Mouse (Mus musculus) layer of hippocampus, postnatal 36 days (tissue): ENCODE data around the gene Cln5. TPM values are rescaled to one million over a fixed set of nuclear protein-coding genes. Genes with fewer than 3 reads are reported as not detected.
A peak's percentile ranks its signal among the peaks of the same experiment; 100 is the strongest.

Source experiments
- DNase-seq, 2 experiments: peaks; one replicate each; pipeline ENCODE4 v3.0.0; 2022
- total RNA-seq, 2 experiments: library from RNA; stranded (reverse); gene quantifications; 2 replicates each; pipeline ENCODE4 v1.2.3; 2021

Cln5 gene
- total RNA-seq: 10 to 100 TPM in 1 of 2 experiments, 1 to 10 TPM in 1; 9.6 to 10.6 TPM

DNA sequence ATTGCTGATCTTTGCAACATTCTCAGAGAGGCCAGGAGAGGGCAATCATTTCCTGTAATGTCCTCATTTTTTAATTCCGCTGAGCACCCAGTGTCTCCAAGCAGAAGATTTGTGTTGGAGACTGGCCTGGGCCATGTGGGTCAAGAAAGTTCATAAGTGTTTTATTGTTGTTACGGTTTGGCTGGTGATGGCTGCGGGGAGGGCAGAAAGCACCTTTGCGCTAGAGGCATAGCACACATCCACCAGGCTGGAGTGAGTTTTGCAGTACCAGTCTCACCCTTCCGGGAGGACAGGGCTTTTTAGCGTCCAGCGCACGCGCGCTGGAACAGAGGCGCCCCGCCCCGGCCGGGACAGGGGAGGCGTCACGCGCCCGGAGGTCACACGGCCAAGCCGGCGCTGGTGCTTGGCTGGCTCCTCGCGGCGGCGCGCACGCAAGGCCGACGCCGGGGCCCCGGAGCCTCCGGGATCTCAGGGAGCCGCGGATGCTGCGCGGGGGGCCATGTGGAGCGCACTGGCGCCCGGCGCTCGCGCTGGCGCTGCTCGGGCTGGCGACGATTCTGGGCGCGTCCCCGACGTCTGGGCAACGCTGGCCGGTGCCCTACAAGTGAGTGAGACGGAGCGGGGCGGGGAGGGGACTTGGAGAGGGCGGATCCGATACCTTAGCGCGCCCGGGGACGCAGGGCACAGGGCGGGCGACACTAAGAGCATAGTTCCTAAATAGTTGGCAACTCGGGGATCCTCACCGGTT is at the start of gene Cln5:
TSS of gene Cln5 (plus strand) at position 353 of the 748 bp plus-strand sequence.
- DNase-seq: peak; percentile 89 to 91

DNA sequence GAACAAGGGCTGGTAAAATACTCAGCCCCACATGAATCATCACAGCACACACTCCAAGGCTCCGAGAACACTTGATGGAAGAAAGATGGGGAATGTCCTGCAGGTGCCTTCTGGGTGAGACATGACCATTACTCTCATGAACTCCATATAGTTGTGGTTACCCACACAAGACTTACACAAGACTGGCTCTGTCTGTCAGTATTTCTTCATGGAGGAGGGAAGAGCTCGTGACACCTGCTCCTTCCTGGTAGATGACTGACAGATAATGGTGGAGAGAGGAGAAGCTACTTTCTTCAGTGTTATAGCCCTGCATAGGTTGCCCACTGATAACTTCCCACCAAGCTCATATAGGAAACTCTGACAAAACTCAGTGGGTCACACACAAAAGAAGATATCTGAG is 40.8 kb upstream of the Cln5 start:
- DNase-seq: no peak

DNA sequence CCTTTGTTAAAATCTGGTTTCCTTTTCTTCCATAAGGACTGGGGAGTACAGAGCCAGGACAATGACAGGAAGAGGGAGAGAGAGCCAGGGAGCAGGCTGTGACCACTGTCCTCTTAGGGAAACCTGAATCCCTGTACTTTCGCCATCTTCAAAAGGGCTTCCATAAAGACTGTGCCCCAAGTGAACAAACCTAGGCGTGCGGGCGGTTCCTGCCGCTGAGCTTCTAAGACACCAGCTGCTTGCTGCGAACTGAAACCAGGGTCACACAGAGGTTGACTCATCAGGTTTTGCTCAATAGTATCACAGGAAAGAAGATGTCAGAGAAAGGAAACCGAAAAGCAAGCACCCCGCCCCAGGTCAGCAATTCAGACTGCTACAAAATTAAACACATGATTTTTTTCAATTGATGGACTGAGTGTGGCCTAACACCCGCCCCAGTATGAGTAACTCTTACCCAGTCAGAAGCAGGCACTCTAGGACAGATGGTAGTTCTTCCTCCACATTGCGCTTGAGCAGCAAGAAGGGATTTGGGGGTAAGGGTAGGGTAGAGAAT is 36.7 kb upstream of the Cln5 start:
- DNase-seq: no peak

DNA sequence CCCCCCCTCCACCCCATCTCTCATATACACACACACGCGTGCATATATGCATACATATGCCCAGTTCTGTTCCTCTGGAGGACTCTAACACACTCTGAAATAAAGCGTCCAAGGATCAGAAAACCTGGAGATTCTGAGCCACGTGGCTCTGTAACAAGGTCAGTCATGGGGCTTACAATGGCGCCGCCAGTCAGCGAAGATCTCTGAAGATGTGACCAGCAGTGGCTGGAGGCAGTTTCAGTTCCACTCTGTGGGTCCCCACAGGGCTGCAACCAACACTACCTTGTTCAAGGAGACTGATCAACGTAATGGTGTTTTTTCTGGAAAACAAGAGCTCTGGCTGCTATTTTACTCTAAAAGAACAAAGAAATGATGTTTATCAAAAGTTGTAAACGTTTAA is 35.9 kb upstream of the Cln5 start:
- no peak for DNase-seq

DNA sequence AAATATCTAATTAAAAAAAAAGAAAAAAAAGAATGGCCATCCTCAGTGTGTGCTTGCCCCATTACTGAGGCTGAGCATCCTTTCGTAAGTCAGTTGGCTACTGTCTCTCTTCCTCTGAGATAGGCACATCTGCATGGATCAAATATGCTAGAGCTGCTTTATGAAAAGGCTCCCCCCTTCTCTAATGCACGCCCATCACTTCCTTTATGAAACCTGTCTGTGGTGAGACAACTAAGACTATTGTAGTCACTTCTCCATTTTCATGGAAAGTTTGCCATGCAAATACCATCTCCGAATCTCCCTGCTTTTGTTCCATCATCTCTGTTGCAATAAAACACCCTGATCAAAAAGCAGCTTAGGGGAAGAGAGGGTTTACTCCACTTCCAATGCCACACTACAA is 33.0 kb upstream of the Cln5 start:
- no peak for DNase-seq

DNA sequence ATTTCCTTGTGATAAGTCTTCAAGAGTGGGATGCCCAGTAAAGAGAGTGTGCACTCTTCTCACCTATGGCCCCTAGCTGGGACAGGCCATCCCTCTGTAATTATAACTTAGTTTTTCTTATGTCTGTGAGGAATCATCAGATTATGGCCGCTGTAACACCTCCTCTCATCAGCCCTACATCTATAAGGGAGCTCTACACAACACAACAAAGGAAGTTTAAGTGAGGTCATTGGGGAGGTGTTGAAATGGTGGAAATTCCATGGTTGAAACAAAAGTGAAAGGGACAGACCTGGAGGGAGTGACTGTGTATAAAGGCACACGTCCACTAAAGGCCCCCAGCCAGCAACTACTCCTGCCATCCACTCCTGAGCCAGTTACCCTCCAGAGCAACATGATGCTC is 23.3 kb upstream of the Cln5 start, which contains the start of gene Acod1:
TSS of gene Acod1 (plus strand) at position 301 of the 400 bp plus-strand sequence.
- no peak for DNase-seq

DNA sequence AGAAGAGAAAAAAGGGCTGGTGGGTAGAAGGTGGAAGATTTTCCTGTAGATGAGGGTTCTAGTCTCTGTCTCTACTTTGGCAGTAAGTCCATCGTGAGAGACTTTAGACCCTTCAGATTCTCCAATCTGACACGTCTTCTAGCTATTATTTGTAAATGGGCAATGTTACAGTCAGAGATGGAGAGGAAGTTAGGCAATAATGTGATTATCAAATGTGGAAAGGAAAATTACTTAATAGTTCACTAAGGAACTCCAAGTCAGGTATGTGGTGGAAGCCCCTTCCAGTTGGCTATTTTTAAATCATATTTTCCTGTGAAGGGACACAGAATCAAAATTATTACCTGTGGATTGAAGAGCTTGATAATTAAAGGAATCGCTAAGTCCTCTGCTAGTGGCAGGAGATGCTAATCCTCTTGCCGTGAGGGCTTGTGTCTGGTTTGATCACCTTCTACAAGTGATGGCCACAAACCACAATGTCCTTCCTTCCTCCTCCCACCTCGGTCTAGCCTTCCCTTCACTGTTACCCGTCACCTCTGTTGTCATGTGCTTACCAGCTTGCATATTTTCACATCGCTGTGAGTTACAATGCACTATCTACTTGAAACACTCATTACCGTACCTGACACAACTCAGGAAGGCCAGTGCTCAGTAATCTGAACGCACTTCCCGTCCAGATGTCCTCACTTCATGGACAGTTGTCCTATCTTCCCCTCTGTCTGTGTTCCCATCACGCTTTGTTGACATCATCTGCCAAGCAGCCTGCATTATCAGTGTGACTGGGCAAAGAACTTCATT is 21.5 kb upstream of the Cln5 start:
- no peak for DNase-seq

DNA sequence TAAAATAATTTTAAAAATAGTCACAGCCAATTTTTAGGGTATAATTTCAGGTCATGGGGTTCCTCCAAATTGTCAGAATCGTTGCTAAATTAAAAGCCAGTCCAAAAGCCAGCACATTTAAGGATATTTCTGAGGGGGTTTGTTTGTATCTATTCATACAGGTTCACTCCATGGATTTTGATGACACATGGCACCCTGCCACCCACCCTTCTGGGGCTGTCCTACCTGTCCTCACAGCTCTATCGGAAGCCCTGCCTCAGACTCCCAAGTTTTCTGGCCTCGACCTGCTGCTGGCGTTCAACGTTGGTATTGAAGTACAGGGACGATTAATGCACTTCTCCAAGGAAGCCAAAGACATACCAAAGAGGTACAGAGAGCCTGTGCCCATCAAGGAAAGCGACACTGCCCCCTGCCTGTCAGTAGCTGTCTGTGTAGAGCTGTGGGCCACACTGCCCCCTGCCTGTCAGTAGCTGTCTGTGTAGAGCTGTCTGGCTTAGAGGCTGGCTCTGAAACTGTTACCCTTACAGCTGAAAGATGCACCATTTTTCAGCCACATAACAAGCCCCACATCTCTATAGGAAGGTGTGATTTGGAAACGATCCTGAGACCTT is 18.8 kb upstream of the Cln5 start:
- peak; percentile 57 to 64 for DNase-seq

DNA sequence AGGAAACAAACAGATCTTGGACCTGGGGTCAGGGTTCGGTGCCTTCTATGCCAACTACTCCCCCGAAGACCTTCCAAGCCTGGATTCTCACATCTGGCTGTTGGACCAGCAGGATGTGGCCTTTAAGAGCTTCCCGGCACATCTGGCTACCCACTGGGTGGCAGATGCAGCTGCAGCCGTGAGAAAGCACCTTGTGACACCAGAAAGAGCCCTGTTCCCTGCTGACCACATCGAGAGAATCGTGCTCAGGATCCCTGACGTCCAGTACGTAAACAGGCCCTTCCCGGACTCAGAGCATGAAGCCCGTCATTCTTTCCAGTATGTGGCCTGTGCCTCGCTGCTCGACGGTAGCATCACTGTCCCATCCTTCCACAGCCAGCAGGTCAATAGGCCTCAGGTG is 15.3 kb upstream of the Cln5 start:
- no peak for DNase-seq

DNA sequence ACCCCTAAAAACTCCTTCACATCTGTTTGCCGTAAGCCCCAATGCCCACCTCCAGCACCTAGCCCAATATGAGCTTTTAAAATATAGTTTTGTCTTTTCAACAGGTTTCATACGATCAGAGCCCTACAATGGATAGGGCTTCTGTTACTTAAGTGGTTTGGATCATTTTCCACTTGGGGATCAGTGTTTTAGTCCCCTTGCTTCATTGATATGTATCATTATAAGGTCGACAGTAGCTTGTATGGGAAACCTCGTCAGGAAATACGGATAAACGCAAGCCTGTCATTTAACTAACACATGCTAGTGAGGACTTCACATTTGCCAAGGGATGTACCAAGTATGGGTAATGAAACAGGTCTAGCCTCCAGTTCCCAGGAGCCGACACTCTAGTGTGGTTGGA is 13.4 kb upstream of the Cln5 start:
- no peak for DNase-seq

DNA sequence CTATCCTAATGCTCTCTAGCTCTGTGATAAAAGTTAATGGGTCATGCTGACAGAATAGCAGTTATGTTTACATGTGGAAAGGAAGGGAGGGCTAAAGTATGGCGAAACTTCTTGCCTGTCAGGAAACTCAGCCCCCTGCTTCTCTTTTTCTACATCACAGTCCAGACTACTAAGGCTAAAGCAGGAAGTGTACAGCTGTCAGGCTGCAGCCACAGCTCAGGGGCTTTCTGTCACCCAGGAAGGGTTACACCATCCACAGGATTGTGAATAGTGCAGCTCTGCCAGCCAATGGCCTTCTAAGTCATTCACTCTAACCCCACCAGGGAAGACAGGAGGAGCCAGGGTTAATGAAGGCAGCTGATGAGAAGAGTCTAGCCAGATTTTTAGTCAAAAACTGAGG is 11.0 kb upstream of the Cln5 start:
- DNase-seq: no peak

DNA sequence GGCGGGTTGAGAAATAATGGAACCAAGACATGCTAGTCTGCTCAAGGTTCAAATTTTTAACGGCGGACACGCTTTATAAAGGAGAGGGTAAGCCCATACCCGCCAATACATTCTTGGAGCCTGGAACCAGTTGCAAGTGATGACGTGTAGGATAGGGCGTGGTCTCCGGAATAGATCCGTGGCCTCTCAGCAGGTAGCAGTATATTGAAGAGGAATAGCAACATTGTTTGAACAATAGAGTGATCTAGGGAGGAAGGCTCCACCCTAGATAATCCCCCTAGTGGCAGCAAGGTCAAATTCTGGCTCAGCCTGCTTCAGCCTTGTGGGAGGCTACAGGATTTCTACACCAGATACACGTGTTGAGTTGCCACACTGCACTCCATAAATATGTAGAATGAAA is 10.5 kb upstream of the Cln5 start:
- DNase-seq: no peak

DNA sequence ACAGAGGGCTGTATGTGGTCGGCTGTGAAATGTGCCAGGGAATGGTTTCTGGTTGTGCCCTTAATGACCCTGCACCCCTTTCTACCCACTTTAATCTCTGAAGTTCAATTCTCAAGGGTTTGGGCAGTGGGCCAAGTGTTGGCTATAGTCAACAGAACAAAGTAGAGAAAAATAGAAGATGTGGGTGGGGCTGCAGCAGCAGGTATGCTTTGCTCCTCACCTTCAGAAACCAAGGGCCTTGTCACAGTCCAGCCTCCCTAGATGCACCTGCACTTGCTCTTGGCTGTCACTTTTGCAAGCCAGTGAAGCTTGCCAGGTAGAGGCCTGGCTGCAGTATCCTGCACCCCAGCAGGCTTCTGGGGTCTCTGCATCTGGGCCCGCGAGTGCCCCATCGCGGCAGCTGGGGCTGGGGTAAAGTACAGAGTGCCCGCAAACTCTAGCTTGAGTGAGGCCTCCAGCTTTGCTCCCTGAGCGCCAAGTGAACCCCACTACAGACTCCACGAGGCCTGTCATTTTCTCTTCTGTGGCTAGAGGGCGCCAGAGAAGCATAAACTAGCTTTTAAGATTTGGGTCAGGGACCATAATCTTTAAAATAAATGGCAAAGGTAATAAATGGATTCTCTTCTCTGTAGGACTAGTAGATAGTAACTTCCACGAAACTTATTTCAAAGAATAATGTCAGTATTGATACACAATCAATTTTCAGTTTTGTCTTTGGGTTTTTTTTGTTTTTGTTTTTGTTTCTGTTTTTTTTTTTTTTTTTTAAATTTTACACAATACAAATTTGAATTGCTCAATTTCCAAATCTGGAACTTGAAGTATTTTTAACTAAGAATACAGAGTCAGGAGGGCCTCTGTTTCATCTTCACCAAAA is 4.5 kb upstream of the Cln5 start:
- DNase-seq: peak; percentile 60 to 67

DNA sequence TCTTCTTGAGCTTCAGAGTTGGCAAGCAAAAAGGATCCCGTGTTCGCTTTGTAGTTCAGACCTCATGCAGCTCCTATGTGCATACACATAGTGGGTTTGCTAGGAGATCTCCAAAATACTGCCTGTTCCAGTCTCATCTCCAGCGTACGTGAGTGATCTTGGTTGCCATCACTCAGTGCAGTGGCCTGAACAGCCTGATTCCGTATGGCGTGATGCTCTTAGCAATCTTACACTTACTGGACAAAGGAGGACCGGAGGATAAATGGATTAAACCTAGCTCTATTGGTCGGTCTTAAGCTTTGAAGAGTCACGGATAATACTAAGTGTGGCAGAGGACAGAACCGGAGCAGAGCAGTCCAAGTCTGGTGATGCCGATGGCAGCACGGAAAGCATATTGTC is 552 bp upstream of the Cln5 start:
- no peak for DNase-seq

DNA sequence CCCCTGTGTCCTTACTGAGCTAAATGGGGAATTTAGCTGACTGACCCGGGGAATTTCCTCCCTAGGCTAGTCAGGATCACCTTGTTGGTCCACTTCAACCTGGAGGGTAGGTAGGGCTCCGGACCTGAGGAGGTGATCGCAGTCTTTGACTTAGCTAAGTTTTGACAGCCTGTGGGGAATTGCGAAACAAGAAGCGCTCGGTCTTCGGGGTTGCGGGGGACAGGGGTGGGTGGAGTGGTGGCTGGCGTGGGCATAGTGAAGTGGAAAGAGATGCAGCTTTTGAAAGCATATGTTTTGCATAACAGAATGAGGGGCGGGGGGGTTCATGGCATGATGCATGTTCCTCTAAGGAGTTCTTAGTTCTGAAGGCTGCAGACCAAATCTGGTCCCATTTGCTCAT is 774 bp downstream of the Cln5 start:
- peak; percentile 19 to 31 for DNase-seq

DNA sequence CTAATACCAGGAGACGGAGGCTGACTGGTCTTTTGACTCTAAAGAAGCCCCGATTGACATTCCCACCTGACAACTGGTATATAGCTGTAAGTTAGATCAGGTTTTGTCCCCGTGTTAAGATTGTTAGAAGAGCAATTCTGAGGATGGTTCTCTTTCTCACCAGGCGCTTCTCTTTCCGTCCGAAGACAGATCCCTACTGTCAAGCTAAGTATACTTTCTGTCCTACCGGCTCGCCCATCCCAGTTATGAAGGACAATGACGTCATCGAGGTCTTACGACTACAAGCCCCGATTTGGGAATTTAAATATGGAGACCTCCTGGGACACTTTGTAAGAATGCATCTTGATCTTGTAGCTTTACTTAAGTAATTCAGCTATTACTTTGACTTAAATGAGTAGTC is 1.5 kb downstream of the Cln5 start:
- DNase-seq: no peak

DNA sequence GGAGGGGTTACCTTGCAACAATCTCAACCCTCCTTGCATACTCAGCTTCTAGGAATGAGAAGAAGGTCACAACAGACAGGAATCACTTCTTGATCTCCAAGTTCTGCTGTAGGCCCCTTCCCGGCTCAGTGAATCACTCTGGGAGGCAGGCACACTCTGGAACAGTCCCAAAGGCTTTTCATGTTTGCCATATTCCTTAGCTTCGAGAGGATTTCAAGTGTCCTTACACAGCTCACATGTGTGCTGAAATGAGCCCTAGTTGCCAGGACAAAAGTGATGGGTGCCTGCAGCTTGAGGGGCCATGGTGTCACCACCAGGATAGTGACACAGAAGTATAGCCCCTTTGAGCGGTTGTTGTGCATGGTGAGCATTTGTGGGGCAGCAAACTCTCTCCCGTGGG is 2.7 kb downstream of the Cln5 start:
- DNase-seq: no peak

DNA sequence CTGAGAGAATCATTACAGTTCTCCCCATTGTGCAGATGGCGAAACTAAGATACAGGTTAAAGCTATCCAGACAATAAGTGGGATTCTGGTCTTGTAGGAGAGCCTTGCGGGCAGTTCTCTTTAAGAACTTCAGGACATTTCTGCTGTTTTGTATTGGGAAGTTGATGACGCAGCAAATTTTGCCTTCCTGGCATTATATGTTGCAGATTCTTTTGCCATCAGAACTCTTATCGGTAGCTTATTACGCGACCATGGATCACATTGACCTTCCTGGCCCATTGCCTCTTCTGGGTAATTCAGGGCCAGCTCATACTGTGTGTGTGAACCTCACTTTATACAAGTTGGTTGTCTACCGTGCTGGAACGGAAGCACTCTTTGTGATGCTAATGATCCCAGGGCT is 3.8 kb downstream of the Cln5 start:
- no peak for DNase-seq

DNA sequence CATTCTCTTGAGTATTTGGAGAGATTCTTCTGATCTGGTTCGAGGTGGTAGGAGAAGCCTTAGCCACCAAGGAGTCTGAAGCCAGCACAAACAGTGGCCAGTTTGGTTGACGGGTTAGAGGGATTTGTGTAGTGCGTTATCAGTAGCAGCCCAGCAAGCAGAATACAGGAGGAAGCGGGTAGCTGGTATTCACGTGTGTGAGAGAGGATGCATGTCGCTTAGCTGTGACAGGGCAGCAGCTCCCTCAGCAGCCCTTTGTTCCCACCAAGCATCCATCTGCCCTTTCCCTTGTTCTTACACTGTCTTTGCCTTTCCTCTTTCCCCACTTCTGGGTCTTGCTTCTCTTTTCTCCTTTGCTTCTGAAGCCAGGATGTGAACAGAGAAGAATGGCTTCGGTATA is 5.2 kb downstream of the Cln5 start:
- DNase-seq: no peak

DNA sequence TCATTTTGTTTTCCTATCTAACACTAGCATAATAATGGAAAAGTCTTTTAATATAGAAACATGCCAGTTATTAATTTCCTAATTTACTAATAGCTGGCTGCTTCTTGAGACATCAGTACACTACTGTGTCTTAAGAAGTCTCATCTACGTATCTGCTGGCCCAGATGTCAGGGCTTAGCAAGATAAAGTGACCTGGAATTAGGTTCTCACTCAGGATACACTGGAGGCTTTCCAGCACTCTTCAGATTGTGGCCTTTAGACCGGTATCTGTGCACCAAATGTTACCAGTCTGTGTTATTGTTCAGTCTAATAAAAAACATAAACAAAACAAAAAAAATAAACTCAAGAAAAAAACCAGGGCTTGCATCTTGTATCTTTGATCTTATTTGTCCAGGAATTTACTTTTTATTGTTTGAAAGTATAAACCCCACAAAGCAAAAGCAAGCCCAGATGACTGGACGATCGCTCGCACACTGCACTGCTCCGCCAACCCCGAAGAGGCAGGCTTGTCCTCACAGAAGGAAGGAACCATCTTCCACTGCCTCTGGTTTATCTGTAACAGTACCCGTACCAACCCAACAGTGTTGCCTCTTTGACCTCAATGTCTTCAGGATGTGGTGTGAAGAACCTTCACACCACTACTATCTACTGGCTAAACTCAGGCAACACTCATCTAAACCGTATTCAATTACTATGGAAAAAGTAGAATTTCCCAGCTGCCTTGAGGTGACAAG is 7.4 kb downstream of the Cln5 start:
- DNase-seq: no peak
